Mouse (Mus musculus) thymus, postnatal 4 days (tissue): ENCODE data around the gene Trabd2b.

Source experiments
- DNase-seq: peaks from one replicate; pipeline ENCODE4 v3.0.0; 2021

Gene Trabd2b

DNA sequence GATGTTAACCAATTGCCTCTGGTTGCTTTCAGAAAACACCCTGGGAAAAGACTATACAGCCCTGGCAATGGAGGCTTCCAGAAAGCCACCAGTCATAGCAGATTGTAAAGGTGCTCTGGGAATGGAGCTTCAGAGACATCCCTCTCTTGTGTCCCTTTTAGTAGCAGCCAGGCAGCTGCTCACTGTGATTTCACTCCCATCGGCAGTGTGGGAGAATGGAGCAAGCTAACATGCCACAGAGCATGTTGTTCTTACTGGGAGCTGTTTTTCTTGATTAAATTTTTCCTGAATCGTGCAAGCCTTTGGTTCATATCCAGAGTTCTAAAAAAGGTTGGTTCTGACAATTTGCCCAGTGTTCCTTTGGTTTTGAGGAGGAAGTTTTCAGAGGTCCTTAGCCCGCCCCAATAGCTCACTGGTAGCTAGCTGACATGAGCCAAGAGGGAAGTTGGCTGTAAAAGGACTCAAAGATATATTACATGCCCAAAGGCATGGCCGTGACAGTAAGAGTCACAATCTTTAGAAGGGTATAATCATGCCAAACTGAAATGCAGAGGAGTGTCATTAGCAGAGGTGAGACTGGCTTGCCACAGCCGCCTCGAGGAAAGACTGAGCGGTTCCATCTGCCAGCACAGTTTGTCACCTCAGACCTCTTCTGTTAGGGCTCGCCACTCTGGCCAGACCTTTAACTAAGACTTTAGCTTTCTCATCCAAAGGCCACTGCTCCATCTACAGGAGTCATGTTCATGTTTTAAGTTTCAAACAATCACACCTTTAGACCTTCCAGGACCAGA lies 141.3 kb downstream of the Trabd2b start:
- DNase-seq, result no peak

DNA sequence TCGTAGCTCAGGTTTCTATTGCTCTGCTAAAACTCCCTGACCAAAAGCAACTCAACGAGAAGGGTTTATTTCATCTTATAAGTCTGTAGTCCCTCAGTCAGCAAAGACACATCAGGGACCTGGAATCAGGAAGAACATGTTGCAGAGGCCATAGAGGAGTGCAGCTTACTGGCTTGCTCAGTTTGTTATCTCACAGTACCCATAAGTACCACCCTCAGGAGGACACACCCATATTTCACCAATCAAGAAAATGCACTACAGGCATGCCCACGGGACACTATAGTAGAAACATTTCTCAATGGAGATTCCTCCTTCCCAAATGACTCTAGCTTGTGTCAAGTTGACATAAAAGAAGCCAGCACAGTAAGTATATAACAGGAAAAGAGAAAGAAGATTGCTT lies 143.0 kb downstream of the Trabd2b start:
- DNase-seq, result no peak

DNA sequence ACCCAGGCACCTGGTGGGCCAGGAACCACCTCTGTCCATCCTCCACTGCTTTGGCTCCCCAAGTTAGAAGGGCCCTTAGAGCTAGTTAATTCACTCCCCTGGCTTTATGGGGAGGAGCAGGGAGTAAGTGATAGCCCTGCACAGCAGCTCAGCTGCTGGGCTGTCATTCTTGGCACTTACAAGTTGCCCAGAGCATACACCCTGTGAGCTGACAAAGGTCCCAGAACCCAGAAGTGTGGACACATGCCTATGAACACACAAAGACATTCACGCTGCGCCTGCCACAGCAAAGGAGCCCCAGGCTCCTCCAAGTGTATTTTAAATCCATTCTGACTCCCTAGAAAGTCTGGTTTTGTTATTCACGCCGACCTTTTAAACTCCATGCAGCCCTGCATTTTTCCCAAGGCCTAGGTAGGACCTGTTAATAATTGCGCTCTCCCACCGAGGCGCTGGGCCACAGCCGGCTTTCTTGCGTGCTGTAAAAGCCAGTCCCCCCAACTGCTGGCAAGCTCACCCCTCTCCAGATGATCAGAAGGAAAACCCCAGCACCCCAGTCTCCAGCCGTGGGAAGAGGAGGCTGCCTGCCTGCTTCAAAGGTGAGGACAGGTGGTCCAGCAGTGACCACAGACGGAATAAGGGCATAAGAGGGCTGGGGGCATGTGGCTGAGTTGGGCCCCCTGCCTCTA lies 144.1 kb downstream of the Trabd2b start:
- DNase-seq, result no peak

DNA sequence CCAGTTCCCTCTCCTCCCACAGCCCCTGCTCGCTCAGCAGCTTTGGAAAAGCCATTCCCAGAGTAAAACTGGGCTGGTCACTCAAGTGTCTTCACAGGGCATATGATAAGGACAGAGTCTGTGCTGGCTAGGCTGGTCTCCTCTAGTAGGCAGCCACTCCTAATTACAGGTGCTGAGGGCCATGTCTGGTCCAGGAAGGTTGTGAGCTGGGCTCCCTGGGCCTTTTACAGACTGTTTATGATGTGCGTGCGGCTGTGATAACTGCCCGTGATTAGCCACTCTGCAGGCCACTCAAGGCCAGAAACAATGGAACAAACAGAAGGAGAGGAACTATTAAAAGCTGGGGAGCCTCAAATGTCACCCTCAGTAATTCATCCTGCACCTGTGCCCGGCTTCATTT lies 150.4 kb downstream of the Trabd2b start:
- no peak for DNase-seq

GRCm38 (mm10) chr4:114557731-114558130 lies 151.2 kb downstream of the Trabd2b start:
- no peak for DNase-seq

DNA sequence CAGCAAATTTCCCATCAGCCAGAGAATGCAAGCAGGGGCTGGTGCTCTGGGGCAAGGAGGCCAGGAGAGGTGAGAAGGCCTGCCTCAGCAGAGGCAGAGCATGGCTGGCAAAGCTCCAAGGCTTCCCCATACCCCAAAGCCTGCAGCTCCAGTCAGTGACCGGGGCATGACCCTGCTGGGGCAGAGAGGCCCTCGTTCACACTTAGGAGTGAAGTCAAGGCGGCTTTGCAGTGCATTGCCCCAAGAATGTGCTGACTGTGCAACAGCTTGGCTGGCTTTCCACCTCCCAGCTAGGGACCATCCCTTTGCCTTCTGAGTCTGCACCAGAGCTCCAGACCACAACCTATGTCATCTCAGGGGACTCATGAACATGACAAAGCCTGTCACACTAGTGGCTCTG lies 152.0 kb downstream of the Trabd2b start:
- DNase-seq, result no peak

DNA sequence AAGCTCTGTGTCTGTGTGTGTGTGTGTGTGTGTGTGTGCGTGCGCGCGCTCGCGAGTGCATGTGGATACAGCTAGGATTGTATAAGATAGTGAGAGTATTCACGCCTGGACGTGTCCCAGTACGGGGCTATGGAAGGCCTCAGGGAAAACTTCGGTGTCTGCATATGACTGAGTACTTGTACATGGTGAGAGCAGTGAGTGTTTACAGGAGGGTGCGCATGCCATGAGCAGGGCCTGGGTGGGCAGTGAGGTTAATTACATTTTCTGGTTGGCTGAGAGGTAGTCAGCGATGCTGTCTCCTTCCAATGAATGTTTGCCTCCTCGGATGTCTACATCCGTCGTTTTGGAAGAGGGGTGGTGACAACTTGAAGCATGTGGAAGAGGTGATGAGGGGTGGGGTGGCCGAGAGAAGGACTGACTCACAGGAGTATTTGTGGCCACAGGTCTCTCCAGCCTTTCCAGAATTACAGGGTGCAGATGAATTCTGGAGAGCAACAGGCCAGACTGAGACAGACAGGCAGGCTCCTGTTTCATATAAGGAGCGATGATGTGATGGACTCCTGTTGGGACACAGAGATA lies 154.2 kb downstream of the Trabd2b start:
- DNase-seq, result no peak

DNA sequence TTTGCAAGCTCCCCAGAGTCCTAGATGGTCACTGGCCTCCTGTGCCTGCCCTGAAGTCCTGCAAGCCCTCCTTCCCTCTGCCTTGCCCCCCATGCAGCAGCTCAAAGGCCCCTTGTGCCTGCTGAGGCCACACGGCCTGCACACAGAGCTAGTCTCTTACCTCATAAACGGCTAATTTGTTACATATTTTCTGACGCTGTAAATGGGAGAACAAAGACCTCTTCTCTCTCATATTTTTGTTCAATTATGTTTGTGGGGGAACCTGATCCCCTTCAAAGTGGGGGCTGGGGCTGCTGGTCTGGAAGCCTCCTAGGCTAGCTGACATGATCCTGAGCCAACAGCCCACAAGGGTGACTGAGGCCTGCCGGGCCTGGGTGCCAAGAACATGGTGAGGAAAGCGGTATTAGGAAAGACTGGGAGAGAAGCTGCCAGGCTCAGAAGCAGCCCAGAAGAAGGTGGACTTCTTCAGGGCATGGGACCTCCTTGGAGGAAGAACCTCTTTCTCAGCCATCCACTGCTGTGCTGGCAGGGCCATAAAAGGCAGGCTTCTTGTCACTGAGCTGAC lies 157.7 kb downstream of the Trabd2b start:
- DNase-seq, result no peak

DNA sequence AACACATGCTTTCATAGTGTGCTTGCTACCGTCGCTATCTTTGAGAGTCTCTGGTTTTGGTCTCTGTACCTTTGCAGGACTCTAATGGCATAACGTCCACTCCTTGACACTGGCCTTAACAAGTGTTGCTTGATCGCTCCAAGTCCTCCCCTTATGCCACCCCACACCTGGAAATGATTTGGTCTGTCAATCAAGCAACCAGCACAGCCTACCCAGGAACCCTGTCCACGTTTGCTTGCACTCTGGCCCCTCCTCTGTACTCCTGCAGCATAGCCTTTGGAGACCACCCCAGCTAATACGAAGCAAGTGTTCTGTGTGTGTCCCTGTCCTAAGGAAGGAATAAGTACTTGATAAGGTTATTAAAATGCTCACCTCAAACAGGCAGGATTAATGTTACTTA lies 161.1 kb downstream of the Trabd2b start:
- no peak for DNase-seq

DNA sequence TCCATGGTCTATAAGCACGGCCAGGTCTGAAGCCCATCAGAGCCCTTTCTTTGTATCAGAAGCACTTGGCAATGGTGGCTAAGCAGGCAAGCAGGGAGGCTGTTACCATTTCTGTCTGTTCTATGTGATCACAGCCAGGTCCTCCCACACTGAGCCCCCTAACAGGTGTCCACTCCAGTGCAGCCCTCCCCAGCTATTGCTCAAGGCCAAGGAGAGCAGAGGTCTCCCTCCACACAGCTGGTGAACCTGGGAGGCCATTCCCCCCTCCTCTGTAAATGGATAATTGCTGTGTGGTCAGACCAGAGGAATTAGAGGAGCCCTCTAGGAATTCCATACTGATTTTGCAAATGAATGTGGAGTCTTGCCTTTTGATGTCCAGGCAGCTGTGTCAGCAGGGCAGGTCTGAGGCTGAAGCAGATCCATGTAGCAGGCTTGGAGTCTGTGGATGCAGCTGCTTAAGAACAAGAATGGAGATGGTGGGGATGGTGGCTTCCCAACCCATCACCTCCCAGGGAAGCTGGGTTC lies 161.6 kb downstream of the Trabd2b start:
- DNase-seq, result no peak

DNA sequence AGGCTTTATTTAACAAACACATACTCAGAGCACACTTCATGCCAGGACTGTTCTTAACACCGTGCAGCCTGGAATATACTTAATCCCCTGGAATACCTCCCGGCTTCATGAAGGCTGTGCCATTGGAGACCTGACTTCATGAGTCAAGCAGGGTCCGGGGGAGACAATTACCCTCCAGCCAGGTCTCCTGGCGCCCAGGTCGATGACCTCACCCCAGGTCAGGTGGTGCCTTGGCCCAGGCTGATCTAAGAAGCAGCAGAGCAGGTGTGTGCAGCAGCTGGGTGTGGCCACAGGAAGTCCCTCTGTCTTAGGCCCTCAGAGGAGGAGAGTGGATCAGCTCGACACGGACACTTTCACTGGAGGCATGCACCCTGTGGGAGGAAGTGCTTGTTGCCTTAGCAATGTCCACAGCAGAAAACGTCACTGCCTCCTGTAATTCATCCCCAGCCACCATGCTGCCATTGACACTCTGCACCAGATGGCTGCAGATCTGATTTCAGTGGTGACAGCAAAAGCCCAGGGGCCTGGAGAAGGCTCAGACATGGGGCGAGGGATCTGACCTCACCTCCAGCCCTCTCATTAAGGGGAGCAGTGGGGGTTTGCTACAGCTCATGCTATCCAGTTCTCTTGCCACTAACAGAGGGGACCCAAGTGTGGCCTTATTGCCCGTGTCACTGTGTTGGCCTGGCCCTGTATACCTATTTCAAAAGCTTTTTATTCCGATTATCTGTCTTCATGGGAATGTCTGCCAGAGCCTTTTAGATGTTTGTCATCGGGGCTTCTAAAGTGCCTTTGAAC lies 171.8 kb downstream of the Trabd2b start:
- DNase-seq, result no peak

- DNase-seq, result no peak
These were observed 177.1 kb downstream of the Trabd2b start for GRCm38 (mm10) chr4:114583546-114584144.

DNA sequence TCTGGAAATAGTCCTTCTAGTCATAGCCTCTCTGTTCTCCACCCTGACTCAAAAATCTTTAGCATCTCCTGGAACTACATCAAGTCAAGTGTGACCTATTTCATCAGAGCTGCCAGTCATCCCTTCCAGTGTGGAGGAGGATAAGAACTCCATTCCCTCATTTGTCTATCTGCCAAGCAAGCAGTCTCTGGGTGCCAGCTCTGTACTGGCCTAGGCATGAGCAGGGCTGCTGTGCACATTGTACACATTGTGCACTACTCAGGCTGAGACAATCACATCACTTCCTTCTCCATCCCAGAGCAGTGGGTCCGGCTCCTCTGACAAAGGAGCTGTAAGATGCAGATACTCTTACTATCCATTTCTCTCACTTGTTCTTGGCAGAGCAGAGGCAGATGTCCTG lies 178.2 kb downstream of the Trabd2b start:
- no peak for DNase-seq

DNA sequence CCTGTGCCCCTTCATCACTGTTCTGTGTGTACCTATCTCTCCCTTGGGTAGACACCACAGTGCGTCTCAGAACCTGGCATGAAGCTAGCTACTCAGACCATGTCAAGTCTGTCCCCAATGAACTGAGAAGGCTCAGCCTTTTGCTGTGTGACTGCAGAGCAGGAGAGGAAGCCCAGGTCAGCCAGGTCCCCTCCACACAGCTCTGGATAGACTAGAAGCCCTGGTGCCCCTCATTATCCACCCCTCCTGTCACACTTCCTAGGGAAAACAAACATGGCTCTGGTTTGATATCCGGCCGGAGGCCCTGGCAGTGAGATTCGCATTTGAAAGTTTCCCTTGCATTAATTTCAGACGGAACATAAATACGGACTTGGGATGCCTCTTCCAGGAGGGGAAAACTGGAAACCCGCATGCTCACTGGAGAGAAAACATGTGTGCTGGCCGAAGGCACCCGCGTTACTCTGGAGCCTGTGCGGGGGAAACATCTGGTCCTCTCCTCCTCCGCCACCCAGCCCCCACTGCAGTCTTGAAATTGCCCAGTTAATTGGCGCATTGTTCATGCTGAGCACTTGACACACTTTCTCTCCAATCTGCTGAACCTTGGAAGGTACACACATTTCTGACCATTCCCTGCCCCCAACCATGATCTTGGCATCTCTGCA lies 187.2 kb downstream of the Trabd2b start:
- no peak for DNase-seq

DNA sequence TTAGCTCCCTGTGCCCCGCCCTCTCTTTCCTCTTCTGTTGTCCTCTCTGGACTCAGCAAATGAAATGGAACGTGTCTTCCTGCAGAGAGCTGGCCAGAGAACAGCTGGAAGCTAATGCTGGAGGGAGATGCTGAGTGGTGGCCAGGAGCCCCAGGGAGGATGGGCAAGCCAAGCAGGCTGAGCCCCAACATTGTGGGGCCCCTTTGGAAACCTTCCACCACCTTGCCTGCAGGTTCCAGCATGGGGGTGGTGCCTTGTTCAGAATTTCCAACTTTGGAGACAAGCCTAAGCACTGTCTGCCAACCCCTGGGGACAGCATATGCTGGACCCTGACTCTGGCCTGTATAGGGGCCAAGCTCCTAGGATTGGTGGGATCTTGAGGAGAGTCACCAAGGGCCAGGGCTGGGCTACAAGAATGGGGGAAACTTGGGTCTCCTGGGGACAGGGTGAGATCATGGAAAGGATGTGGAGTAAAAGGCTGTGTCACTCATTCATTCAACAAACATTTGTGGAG lies 188.7 kb downstream of the Trabd2b start:
- no peak for DNase-seq

GRCm38 (mm10) chr4:114599121-114599520 lies 192.6 kb downstream of the Trabd2b start:
- DNase-seq, result peak; percentile 82

DNA sequence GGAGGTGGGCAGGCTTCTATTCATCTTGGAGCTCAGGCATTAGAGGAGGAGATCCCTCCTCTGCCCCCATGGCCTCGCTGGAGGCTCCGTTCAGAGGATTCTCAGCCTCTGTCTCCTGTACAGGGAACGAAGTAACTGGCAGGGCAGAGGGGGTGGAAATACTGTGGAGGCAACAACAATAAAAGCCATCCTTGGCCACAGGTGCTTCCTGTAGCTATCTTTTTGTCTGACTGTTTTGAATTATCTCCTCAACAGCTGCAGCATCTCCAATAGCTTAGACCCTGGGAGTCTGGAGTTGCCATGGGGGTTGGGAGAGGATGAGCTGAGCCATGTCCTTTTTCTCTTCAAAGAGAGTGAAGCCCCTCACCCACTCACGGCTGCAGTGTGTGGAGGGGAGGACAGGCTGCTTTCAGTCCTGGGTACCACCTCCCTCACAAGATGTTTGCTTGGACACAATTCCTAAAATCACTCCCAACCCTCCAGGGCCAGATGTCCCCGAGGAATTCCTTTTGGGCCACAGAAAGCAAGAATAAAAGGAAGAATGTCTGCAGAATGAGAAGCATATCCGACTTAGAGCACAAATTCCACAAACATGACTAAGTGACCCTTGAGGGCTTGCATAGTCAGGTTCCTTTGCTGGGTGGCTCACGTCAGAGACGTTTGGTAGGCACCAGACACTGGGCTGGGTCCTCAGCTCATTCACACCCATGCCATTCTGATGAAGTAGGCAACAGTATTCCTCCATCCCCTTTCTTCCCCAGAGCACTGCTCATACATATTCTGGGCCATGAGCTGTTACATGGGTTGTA lies 194.9 kb downstream of the Trabd2b start:
- peak; percentile 51 for DNase-seq

GRCm38 (mm10) chr4:114605670-114606069 lies 199.1 kb downstream of the Trabd2b start:
- no peak for DNase-seq

GRCm38 (mm10) chr4:114607873-114608272 lies 201.3 kb downstream of the Trabd2b start:
- no peak for DNase-seq

GRCm38 (mm10) chr4:114609297-114609696 lies 202.8 kb downstream of the Trabd2b start:
- DNase-seq, result no peak
